Mouse (Mus musculus) heart, postnatal 0 days (tissue): ENCODE measurements at regions not wholly inside any gene's neighbourhood (a gene's known extent, or its start where the extent isn't known, plus 50 kb on each side); places are given as distances from the start of the nearest gene placed in this dataset.

Experiments used
- CTCF ChIP-seq: IDR thresholded peaks from 2 replicates; pipeline ENCODE4 v1.5.1; 2016; ENCODE audit warnings: antibody characterized with exemption, control low read depth, low read depth
- EP300 ChIP-seq: IDR thresholded peaks from 2 replicates; pipeline ENCODE4 v1.6.1; 2016; ENCODE audit warnings: antibody characterized with exemption, low read depth

DNA sequence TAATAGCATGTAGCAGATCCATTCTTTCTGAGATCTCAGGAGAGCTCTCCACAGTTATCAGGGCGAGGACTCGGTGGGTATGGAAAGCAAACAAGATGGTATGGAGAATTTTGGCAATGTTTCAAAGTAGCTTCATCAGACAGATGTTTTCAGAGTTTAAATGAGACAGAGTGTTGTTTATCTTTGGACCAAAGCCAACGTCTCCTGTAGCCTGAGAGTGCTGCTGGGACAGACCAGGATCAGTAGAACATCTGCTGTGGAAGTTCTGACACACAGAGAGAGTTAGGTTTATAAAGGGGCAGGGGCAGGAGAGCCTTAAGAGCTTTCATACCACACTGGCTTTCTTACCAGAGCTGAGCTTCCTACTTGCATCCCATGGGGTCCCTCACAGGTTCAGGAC is 97.6 kb downstream of the Dact1 start:
- no peak for TF ChIP-seq EP300
- no peak for TF ChIP-seq CTCF
